Mouse (Mus musculus): ENCODE results near the gene Ubxn2a.
A peak's percentile ranks its signal among the peaks of the same experiment; 100 is the strongest.
"Not testable (repeated sequence)": the region's sequence is repeated elsewhere in the genome, so short reads cannot be mapped to it uniquely, and the experiment has no call there.

The Ubxn2a gene

GRCm38 (mm10) chr12:4906951-4907906 is at the start of gene Ubxn2a:
Gene Ubxn2a (minus strand): TSS chr12:4907705.
- DNase-seq (ENCODE audit: low spot score in 2 of 2) = peak; percentile 88 to 96

- no peak for DNase-seq (ENCODE audit: low spot score in 2 of 2)
Measured at GRCm38 (mm10) chr12:4953156-4953555, 45.7 kb upstream of the Ubxn2a start.

GRCm38 (mm10) chr12:4952272-4952671 is 44.8 kb upstream of the Ubxn2a start:
- DNase-seq (ENCODE audit: low spot score in 2 of 2) = no peak

GRCm38 (mm10) chr12:4930820-4931548 is 23.5 kb upstream of the Ubxn2a start:
- no peak for DNase-seq (ENCODE audit: low spot score in 2 of 2)

- DNase-seq (ENCODE audit: low spot score in 2 of 2) = no peak
Measured at GRCm38 (mm10) chr12:4928197-4928596, 20.7 kb upstream of the Ubxn2a start.

GRCm38 (mm10) chr12:4917805-4918591 is 10.5 kb upstream of the Ubxn2a start:
- peak; percentile 45 to 56 for DNase-seq (ENCODE audit: low spot score in 2 of 2)

GRCm38 (mm10) chr12:4916994-4917804 is 9.7 kb upstream of the Ubxn2a start, which contains the start of gene Atad2b:
Gene Atad2b (plus strand): TSS chr12:4917353.
- peak; percentile 96 to 97 for DNase-seq (ENCODE audit: low spot score in 2 of 2)

GRCm38 (mm10) chr12:4914944-4915343 is 7.4 kb upstream of the Ubxn2a start:
- no peak for DNase-seq (ENCODE audit: low spot score in 2 of 2)

GRCm38 (mm10) chr12:4914441-4914840 is 6.9 kb upstream of the Ubxn2a start:
- no peak for DNase-seq (ENCODE audit: low spot score in 2 of 2)

- no peak for DNase-seq (ENCODE audit: low spot score in 2 of 2)
Measured at GRCm38 (mm10) chr12:4911716-4912115, 4.2 kb upstream of the Ubxn2a start.

- not testable (repeated sequence) for DNase-seq (ENCODE audit: low spot score in 2 of 2)
Measured at GRCm38 (mm10) chr12:4910496-4910895, 3.0 kb upstream of the Ubxn2a start.

GRCm38 (mm10) chr12:4908391-4908790 is 886 bp upstream of the Ubxn2a start:
- DNase-seq (ENCODE audit: low spot score in 2 of 2) = no peak

GRCm38 (mm10) chr12:4906476-4906875 is 1.0 kb downstream of the Ubxn2a start:
- no peak for DNase-seq (ENCODE audit: low spot score in 2 of 2)

- no peak for DNase-seq (ENCODE audit: low spot score in 2 of 2)
Measured at GRCm38 (mm10) chr12:4905946-4906345, 1.6 kb downstream of the Ubxn2a start.

- DNase-seq (ENCODE audit: low spot score in 2 of 2) = no peak
Measured at GRCm38 (mm10) chr12:4898024-4898423, 9.5 kb downstream of the Ubxn2a start.

- no peak for DNase-seq (ENCODE audit: low spot score in 2 of 2)
Measured at GRCm38 (mm10) chr12:4889891-4890290, 17.6 kb downstream of the Ubxn2a start.

- DNase-seq (ENCODE audit: low spot score in 2 of 2) = no peak
Measured at GRCm38 (mm10) chr12:4889251-4889650, 18.3 kb downstream of the Ubxn2a start.

- no peak for DNase-seq (ENCODE audit: low spot score in 2 of 2)
Measured at GRCm38 (mm10) chr12:4888739-4889138, 18.8 kb downstream of the Ubxn2a start.

GRCm38 (mm10) chr12:4886581-4886980 is 20.9 kb downstream of the Ubxn2a start:
- DNase-seq (ENCODE audit: low spot score in 2 of 2) = not testable (repeated sequence)

- DNase-seq (ENCODE audit: low spot score in 2 of 2) = no peak
Measured at GRCm38 (mm10) chr12:4885062-4885461, 22.4 kb downstream of the Ubxn2a start.

GRCm38 (mm10) chr12:4882086-4882485 is 25.4 kb downstream of the Ubxn2a start:
- no peak for DNase-seq (ENCODE audit: low spot score in 2 of 2)

Measured in frontal cortex, postnatal 36 days (tissue).